In the genomic region with DNA sequence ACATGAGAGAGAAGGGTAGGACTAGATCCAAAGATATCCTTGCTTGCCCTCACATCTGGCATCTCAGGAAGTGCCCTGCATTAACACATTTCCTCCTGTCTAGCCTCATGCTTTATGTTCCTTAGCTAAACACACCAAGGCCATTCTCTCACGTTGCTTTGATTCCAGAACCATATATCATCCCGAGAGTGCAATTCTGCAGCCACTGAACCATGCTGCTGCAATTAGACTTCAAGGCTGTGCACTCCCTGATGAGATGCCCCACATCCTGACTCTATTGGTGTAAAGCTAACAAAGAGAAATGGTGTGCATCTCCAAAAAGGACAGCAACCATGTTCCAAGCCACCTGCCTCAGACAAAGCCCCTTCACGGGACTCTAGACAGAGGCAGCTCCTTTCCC, we compare ENCODE assay signal across 24 mouse cellular contexts.
DNase-seq lines count a peak whose midpoint lies in the region; ATAC-seq and TF ChIP-seq lines count a peak whose summit lies in the region.
"Had no signal": no experiment of that assay in that cellular context is flagged by ENCODE, and none has a peak within 500 bp of the region (broad histone marks: within the 10 kb centered on the region; RNA-seq: fewer than 3 reads in every experiment).

No protein-coding gene starts in this region.

- H3K9me3 ChIP-seq in hindbrain, embryonic 11.5 days (ENCODE audit: control insufficient read depth, low read length): no peaks in the 10 kb centered on the region
- 0 out of 2 replicates have a peak, but pooled peaks cover 9% of the 10 kb centered on the region for H3K9me3 ChIP-seq in hindbrain, embryonic 14.5 days (ENCODE audit: control insufficient read depth, low read length)
- H3K9me3 ChIP-seq in lung, embryonic 14.5 days (ENCODE audit: low read depth, low read length): no peaks in the 10 kb centered on the region
- H3K9me3 ChIP-seq in neural tube, embryonic 15.5 days (replicated peaks): no peaks in the 10 kb centered on the region
- H3K9me3 ChIP-seq: embryonic facial prominence, embryonic 12.5 days; limb, embryonic 15.5 days; lung, embryonic 15.5 days had no signal

- no peak overlapping the region for H3K4me3 ChIP-seq in hindbrain, embryonic 11.5 days (ENCODE audit: low read depth, low read length)
- no peak overlapping the region for H3K4me3 ChIP-seq in hindbrain, embryonic 14.5 days (replicated peaks; ENCODE audit: low read length)
- no peak overlapping the region for H3K4me3 ChIP-seq in lung, embryonic 14.5 days (ENCODE audit: low read depth, low read length)
- no peak overlapping the region for H3K4me3 ChIP-seq in neural tube, embryonic 15.5 days (replicated peaks)
- H3K4me3 ChIP-seq: embryonic facial prominence, embryonic 12.5 days; left cerebral cortex, adult 2 months; limb, embryonic 15.5 days; lung, embryonic 15.5 days had no signal

- no peak for ATAC-seq in hindbrain, embryonic 11.5 days (ENCODE audit: low FRiP score)
- ATAC-seq in hindbrain, embryonic 14.5 days (ENCODE audit: low FRiP score): no peak; the same call in 1 of the 2 replicates
- no peak for ATAC-seq in lung, embryonic 14.5 days (ENCODE audit: insufficient read depth)
- peak; percentile 57; the same call in 1 of the 2 replicates for ATAC-seq in neural tube, embryonic 15.5 days (ENCODE audit: low FRiP score)
- ATAC-seq: midbrain, embryonic 16.5 days had no signal

- intact Hi-C loops in left cerebral cortex, postnatal 10 days (cut with DNase I): no loop called here

- no peak overlapping the region for H3K27ac ChIP-seq in hindbrain, embryonic 11.5 days (ENCODE audit: low read depth, low read length)
- no peak overlapping the region for H3K27ac ChIP-seq in hindbrain, embryonic 14.5 days
- no peak overlapping the region for H3K27ac ChIP-seq in lung, embryonic 14.5 days (ENCODE audit: low read depth)
- 0 out of 2 replicates have a peak overlapping the region, but pooled peaks have one; percentile 41 for H3K27ac ChIP-seq in neural tube, embryonic 15.5 days (replicated peaks)
- H3K27ac ChIP-seq: embryonic facial prominence, embryonic 12.5 days; left cerebral cortex, adult 2 months; limb, embryonic 15.5 days; liver, embryonic 14.5 days; lung, embryonic 15.5 days; stomach, postnatal 0 days had no signal

- no peaks in the 10 kb centered on the region for H3K27me3 ChIP-seq in hindbrain, embryonic 11.5 days (ENCODE audit: control insufficient read depth, insufficient read depth, low read length)
- no peaks in the 10 kb centered on the region for H3K27me3 ChIP-seq in hindbrain, embryonic 14.5 days (ENCODE audit: control insufficient read depth, insufficient read depth, low read length)
- no peaks in the 10 kb centered on the region for H3K27me3 ChIP-seq in lung, embryonic 14.5 days (ENCODE audit: insufficient read depth, low read length)
- no peaks in the 10 kb centered on the region for H3K27me3 ChIP-seq in neural tube, embryonic 15.5 days (replicated peaks)
- H3K27me3 ChIP-seq: embryonic facial prominence, embryonic 12.5 days; limb, embryonic 15.5 days; lung, embryonic 15.5 days had no signal

- no peak for TF ChIP-seq CTCF in lung, embryonic 14.5 days (IDR thresholded peaks at IDR 0.05; ENCODE audit: low read depth)

- no peak overlapping the region for H3K9ac ChIP-seq in hindbrain, embryonic 11.5 days (ENCODE audit: low read depth, low read length)
- no peak overlapping the region for H3K9ac ChIP-seq in hindbrain, embryonic 14.5 days
- no peak overlapping the region for H3K9ac ChIP-seq in lung, embryonic 14.5 days
- no peak overlapping the region for H3K9ac ChIP-seq in neural tube, embryonic 15.5 days (replicated peaks)
- H3K9ac ChIP-seq: embryonic facial prominence, embryonic 12.5 days; limb, embryonic 15.5 days; liver, embryonic 14.5 days; lung, embryonic 15.5 days had no signal

- H3K36me3 ChIP-seq in hindbrain, embryonic 11.5 days (ENCODE audit: control insufficient read depth, insufficient read depth, low read length): no peaks in the 10 kb centered on the region
- no peaks in the 10 kb centered on the region for H3K36me3 ChIP-seq in hindbrain, embryonic 14.5 days (replicated peaks; ENCODE audit: control insufficient read depth, insufficient read depth)
- no peaks in the 10 kb centered on the region for H3K36me3 ChIP-seq in lung, embryonic 14.5 days (ENCODE audit: insufficient read depth)
- H3K36me3 ChIP-seq in neural tube, embryonic 15.5 days: no peaks in the 10 kb centered on the region
- H3K36me3 ChIP-seq: embryonic facial prominence, embryonic 12.5 days; limb, embryonic 15.5 days; lung, embryonic 15.5 days had no signal

- H3K4me1 ChIP-seq in hindbrain, embryonic 11.5 days (replicated peaks; ENCODE audit: control insufficient read depth, insufficient read depth, low read length): no peaks in the 10 kb centered on the region
- H3K4me1 ChIP-seq in hindbrain, embryonic 14.5 days (replicated peaks; ENCODE audit: control insufficient read depth, insufficient read depth, low read length): peaks cover 4% of the 10 kb centered on the region; the same call in 1 of the 2 replicates
- H3K4me1 ChIP-seq in lung, embryonic 14.5 days (ENCODE audit: insufficient read depth): no peaks in the 10 kb centered on the region
- H3K4me1 ChIP-seq in neural tube, embryonic 15.5 days: peaks cover 6% of the 10 kb centered on the region; the same call in 1 of the 2 replicates
- H3K4me1 ChIP-seq: embryonic facial prominence, embryonic 12.5 days; limb, embryonic 15.5 days; lung, embryonic 15.5 days had no signal

- no peak overlapping the region for H3K4me2 ChIP-seq in hindbrain, embryonic 11.5 days (replicated peaks; ENCODE audit: low read depth, low read length)
- no peak overlapping the region for H3K4me2 ChIP-seq in hindbrain, embryonic 14.5 days (replicated peaks)
- H3K4me2 ChIP-seq in lung, embryonic 14.5 days: no peak overlapping the region
- no peak overlapping the region for H3K4me2 ChIP-seq in neural tube, embryonic 15.5 days
- H3K4me2 ChIP-seq: embryonic facial prominence, embryonic 12.5 days; limb, embryonic 15.5 days; lung, embryonic 15.5 days had no signal

- DNase-seq in hindbrain, embryonic 11.5 days (ENCODE audit: low spot score): peak; percentile 3
- no peak for DNase-seq in hindbrain, embryonic 14.5 days (ENCODE audit: low spot score)
- peak; percentile 8 for DNase-seq in lung, embryonic 14.5 days
- no peak for DNase-seq in lung, postnatal 36 days
- peak; percentile 69 for DNase-seq in mesoderm, embryonic 11.5 days (ENCODE audit: low read depth, low spot score)
- DNase-seq in left cerebral cortex, postnatal 10 days (ENCODE audit: extremely low spot score in 1 of 2, low spot score in 2 of 2): no peak
- no peak for DNase-seq in spleen, postnatal 14 days (ENCODE audit: low spot score in 2 of 2)
- DNase-seq: adrenal gland, postnatal 25 days; cerebellum, adult 9-10 months; gastrocnemius, postnatal 36 days; kidney, adult 18-20 months; layer of hippocampus, adult 9-11 months; left cerebral cortex, postnatal 4 days; lung, postnatal 4 days; thymus, adult 2 months; thymus, postnatal 4 days had no signal

- 55% methylated on average over 3 of the region's 3 CpGs for WGBS in hindbrain, embryonic 11.5 days
- whole genome bisulfite sequencing in hindbrain, embryonic 14.5 days: 45% methylated on average over 3 of the region's 3 CpGs
- 48% methylated on average over 3 of the region's 3 CpGs for WGBS in lung, embryonic 14.5 days
- 9% methylated on average over 3 of the region's 3 CpGs for WGBS in neural tube, embryonic 15.5 days

Comparison
In these comparisons a context has a peak if more than half of its experiments do, and no peak if none do; other contexts are left out.
1. DNase-seq: peak in hindbrain, embryonic 11.5 days (single experiment), lung, embryonic 14.5 days (single experiment) and mesoderm, embryonic 11.5 days (single experiment); none in hindbrain, embryonic 14.5 days (single experiment), lung, postnatal 36 days (single experiment), left cerebral cortex, postnatal 10 days (0 of 2) and spleen, postnatal 14 days (0 of 2).